Mouse (Mus musculus) left cerebral cortex, postnatal 4 days (tissue): Measurements from ENCODE around the gene Prickle4. TPM values are rescaled to one million over a fixed set of nuclear protein-coding genes. Genes with fewer than 3 reads are reported as not detected.
"Not testable (repeated sequence)": the region's sequence is repeated elsewhere in the genome, so short reads cannot be mapped to it uniquely, and the experiment has no call there.

Source experiments
- DNase-seq: peaks from one replicate; pipeline ENCODE4 v3.0.0-alpha.2; 2022
- intact Hi-C: fragments of 180-260 bp; cut with DNase I; formaldehyde crosslinking; loops from one replicate; pipeline ENCODE4 v1.15.1; 2025
- total RNA-seq, 2 experiments: library from RNA; stranded (reverse); gene quantifications; 2 replicates each; pipeline ENCODE4 v1.2.3; 2021

Gene Prickle4
- total RNA-seq, 2 experiments from 2014 or later = 2.4 to 6.8 TPM

- DNase-seq = peak; percentile 31
- intact Hi-C loops = no loop called here
Measured at GRCm38 (mm10) chr17:47672311-47673111, 22.0 kb downstream of the Prickle4 start.

- intact Hi-C loops = no loop called here
- no peak for DNase-seq
Measured at GRCm38 (mm10) chr17:47671988-47672310, 22.6 kb downstream of the Prickle4 start.

- DNase-seq = no peak
- intact Hi-C loops = no loop called here
Measured at GRCm38 (mm10) chr17:47669166-47669565, 25.4 kb downstream of the Prickle4 start.

- intact Hi-C loops = no loop called here
- DNase-seq = no peak
Measured at GRCm38 (mm10) chr17:47664474-47664873, 30.1 kb downstream of the Prickle4 start.

GRCm38 (mm10) chr17:47663009-47663713 is 31.4 kb downstream of the Prickle4 start:
- no peak for DNase-seq
- intact Hi-C loops = no loop called here

- no peak for DNase-seq
- intact Hi-C loops = no loop called here
Measured at GRCm38 (mm10) chr17:47658741-47659243, 35.7 kb downstream of the Prickle4 start.

- intact Hi-C loops = no loop called here
- no peak for DNase-seq
Measured at GRCm38 (mm10) chr17:47657901-47658300, 36.6 kb downstream of the Prickle4 start.

GRCm38 (mm10) chr17:47655697-47656096 is 38.8 kb downstream of the Prickle4 start:
- no peak for DNase-seq
- intact Hi-C loops = no loop called here

- intact Hi-C loops, DNase-seq: not testable (repeated sequence)
Measured at GRCm38 (mm10) chr17:47654346-47654745, 40.2 kb downstream of the Prickle4 start.

GRCm38 (mm10) chr17:47651953-47652352 is 42.6 kb downstream of the Prickle4 start:
- intact Hi-C loops = no loop called here
- DNase-seq = no peak

GRCm38 (mm10) chr17:47648966-47649365 is 45.6 kb downstream of the Prickle4 start:
- intact Hi-C loops = no loop called here
- no peak for DNase-seq

- DNase-seq = peak; percentile 59
- intact Hi-C loops = no loop called here
Measured at GRCm38 (mm10) chr17:47646683-47647082, 47.9 kb downstream of the Prickle4 start.

GRCm38 (mm10) chr17:47642992-47643391 is 51.5 kb downstream of the Prickle4 start:
- intact Hi-C loops = no loop called here
- DNase-seq = no peak

Other genes with a start within 250 kb of the Prickle4 start
- 10 to 100 TPM; 12.7 to 15.5 TPM for gene Taf8, start 192.4 kb downstream of the Prickle4 start, total RNA-seq
- 10 to 100 TPM; 30.1 to 36.2 TPM for gene Ccnd3, start 189.7 kb downstream of the Prickle4 start, total RNA-seq
- 10 to 100 TPM; 28.6 TPM for gene Bysl, start 83.2 kb downstream of the Prickle4 start, total RNA-seq
- gene Med20, start 83.2 kb downstream of the Prickle4 start, total RNA-seq = 10 to 100 TPM; 29.2 to 30.3 TPM
- gene Gm20517, start 83.1 kb downstream of the Prickle4 start, total RNA-seq = 1 to 10 TPM; 4.8 to 6.6 TPM
- gene Usp49, start 64.0 kb downstream of the Prickle4 start, total RNA-seq = 10 to 100 TPM; 23.3 to 26.2 TPM
- 100 to 1,000 TPM; 179 to 192 TPM for gene Tomm6, start 6.3 kb downstream of the Prickle4 start, total RNA-seq
- gene Frs3, start 5.7 kb downstream of the Prickle4 start, total RNA-seq = 10 to 100 TPM; 32.4 to 35.4 TPM
- 1 to 10 TPM; 3.6 to 7.4 TPM for gene Gm21981, start 281 bp downstream of the Prickle4 start, total RNA-seq
- not detected for gene Pgc, start 32.1 kb upstream of the Prickle4 start, total RNA-seq
- 1 to 10 TPM; 5.0 to 5.7 TPM for gene Tfeb, start 42.3 kb upstream of the Prickle4 start, total RNA-seq
- gene Mdfi, start 140.0 kb upstream of the Prickle4 start, total RNA-seq = 1 to 10 TPM; 2.5 to 3.7 TPM
- 10 to 100 TPM; 78.3 to 89.0 TPM for gene Foxp4, start 229.9 kb upstream of the Prickle4 start, total RNA-seq